Mouse (Mus musculus) v-Abl transformed pro-B cells (cell line): Measurements from ENCODE around the gene Uevld.
"Not testable (repeated sequence)": the region's sequence is repeated elsewhere in the genome, so short reads cannot be mapped to it uniquely, and the experiment has no call there.

Experiments used
- in situ Hi-C, 2 experiments: fragments of 400-800 bp; cut with MboI; formaldehyde crosslinking; loops; one replicate each; pipeline ENCODE4 v1.15.1; 2025; ENCODE audit not compliant: unreplicated experiment in 2 of 2

Gene Uevld

GRCm38 (mm10) chr7:46974648-46975047, 16.3 kb upstream of the Uevld start:
- in situ Hi-C loops = loop anchor here in 1 of 2 experiments (25.0 kb wide), 3 partner anchors 1038 to 1788 kb away; no protein-coding TSS in a partner anchor

DNA sequence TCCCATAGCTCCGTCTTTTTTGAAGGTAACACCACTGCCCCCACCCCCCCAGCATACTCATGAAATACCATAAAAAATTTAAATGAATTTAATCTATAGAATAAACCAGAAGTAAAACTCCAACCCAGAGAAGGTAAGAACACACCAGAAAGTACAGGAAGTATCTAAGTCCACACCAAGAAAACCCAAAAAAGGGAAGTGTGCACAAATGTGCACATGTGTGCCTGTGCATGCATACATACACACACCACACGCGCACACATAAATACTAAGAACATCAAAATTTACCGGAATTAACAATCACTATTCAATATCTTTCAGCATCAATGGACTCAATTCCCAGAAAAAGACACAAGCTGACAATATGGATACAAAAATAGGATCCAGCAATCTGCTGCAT, 11.6 kb upstream of the Uevld start:
- in situ Hi-C loops = loop anchor here (5.0 to 25.0 kb wide), 4 partner anchors 112 to 1792 kb away; no protein-coding TSS in a partner anchor

- in situ Hi-C loops = loop anchor here (5.0 to 25.0 kb wide), 6 partner anchors 53 to 1798 kb away; no protein-coding TSS in a partner anchor
Observed at GRCm38 (mm10) chr7:46964070-46964469, 5.7 kb upstream of the Uevld start.

GRCm38 (mm10) chr7:46962806-46963618, 4.7 kb upstream of the Uevld start:
- in situ Hi-C loops = loop anchor here (5.0 to 25.0 kb wide), 6 partner anchors 54 to 1799 kb away; no protein-coding TSS in a partner anchor

DNA sequence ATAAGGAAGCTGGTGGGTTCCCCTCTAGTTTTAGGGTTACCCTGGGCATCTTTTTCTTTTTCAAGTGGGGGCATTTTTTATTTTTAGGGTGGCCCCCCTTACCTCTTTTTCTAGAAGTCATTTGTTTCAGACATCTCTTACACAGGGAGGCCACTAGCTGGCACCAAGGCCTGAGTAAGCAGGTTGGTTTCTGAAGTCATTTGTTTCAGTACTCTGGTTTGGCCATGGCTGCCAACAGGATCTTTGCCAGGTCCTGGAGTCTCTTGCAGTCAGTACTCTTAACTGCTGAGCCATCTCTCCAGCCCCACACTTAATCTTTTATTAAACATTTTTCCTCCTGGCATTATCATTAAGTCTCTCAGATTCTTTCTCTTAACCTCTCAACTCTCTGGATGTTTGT, 3.8 kb upstream of the Uevld start:
- in situ Hi-C loops = loop anchor here (5.0 to 25.0 kb wide), 6 partner anchors 55 to 1800 kb away; no protein-coding TSS in a partner anchor

DNA sequence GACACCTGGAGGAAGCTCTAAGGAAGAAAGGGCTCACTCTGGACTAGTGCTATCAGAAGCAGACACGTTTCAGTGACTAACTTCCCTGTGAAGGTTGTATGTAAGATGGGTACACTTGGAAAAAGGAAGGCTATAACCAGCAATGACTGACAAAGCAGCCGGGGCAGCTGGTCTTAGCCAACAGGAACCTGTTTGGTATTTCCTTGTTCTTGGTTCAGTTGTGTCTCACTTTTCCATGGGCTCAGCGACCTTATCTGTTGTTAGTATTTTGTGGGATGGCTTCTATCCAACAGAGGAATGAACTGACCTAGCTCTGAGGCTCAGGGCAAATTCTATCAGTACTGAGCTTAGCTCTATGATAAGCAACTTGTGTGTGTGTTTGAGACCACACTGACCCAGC, 2.7 kb upstream of the Uevld start:
- in situ Hi-C loops = loop anchor here (5.0 to 25.0 kb wide), 6 partner anchors 56 to 1801 kb away; no protein-coding TSS in a partner anchor

DNA sequence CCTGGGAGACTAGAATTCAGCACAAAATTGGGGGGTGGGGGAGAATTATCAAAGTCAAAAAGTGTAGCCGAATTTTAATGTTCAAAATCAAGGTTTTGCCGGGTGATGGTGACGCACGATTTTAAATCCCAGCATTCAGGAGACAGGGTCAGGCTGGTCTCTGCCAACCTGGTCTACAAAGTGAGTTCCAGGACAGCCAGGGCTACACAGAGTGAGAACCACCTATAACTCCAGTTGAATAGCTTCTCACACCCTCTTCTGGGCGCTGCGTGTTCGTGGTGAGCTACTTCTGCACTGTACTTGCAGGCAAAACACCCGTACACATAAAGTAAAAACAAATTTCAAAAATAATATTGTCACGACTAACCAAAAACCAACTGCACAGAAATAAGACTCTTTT, 526 bp upstream of the Uevld start:
- in situ Hi-C loops = loop anchor here in 1 of 2 experiments (25.0 kb wide), 3 partner anchors 1053 to 1803 kb away; no protein-coding TSS in a partner anchor

DNA sequence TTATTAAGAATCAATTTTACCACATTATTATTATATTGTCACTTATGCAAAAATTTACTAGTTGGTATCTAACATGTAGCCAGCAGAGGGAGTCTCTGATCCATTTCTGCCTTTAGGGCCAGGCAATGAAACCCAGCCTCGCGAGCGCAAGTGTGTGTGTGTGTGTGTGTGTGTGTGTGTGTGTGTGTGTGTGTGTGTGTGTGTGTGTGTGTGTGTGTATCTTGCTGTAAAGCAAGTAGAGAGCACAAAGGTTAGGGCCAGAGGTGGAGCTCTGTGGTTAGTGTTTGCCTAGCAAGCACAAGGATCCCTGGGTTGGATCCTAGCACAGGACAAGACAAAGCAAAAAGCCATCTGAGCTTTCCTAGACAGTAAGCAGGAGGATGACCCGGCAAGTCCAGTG, 22.5 kb downstream of the Uevld start:
- in situ Hi-C loops = no loop called here

DNA sequence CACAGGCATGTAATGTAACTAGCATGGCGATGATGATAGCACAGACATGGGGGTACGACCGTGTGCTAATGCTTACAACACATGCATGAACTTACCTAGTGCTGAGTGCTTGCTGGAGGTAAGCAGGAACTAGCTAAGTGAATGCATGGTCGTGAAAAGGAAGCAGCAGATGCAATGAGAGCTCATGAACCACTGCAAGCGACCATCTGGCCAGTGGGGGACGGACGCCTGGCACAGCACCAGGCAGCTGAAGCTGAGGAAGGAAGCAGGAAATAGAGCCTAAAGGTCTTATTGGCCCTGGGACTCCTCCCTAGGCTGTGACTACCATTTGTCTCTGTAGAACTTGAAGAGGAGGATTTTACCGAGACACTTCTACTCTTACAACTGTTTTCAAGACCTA, 23.5 kb downstream of the Uevld start:
- in situ Hi-C loops = no loop called here

GRCm38 (mm10) chr7:46931370-46931769, 27.0 kb downstream of the Uevld start:
- in situ Hi-C loops = no loop called here

DNA sequence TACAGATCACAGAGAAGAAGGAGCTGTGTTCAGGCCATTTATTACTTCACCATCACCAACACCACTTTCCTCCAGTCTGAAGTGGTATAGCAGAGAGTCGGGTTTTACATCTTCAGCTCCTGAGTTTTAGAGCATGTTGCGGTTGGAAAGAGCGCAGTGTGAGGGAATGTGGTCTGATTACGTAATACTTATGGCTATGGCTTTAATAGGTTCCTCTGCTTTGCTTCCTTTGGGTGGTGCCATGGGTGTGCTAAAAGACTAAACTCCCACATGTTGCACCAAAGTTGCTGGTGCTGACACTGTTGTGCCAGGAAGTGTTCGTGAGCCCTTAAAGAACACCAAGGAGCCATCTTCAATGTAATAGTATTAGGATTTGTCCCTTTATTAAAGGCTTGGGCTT, 30.0 kb downstream of the Uevld start:
- in situ Hi-C loops = no loop called here

- in situ Hi-C loops = no loop called here
Observed at GRCm38 (mm10) chr7:46922075-46922474, 36.3 kb downstream of the Uevld start.

GRCm38 (mm10) chr7:46919551-46920176, 38.7 kb downstream of the Uevld start, which contains the start of gene Tsg101:
Gene Tsg101 (minus strand): TSS chr7:46919969.
- in situ Hi-C loops = loop anchor here in 1 of 2 experiments (10.0 kb wide), 1 partner anchor 115 kb away; no protein-coding TSS in a partner anchor

DNA sequence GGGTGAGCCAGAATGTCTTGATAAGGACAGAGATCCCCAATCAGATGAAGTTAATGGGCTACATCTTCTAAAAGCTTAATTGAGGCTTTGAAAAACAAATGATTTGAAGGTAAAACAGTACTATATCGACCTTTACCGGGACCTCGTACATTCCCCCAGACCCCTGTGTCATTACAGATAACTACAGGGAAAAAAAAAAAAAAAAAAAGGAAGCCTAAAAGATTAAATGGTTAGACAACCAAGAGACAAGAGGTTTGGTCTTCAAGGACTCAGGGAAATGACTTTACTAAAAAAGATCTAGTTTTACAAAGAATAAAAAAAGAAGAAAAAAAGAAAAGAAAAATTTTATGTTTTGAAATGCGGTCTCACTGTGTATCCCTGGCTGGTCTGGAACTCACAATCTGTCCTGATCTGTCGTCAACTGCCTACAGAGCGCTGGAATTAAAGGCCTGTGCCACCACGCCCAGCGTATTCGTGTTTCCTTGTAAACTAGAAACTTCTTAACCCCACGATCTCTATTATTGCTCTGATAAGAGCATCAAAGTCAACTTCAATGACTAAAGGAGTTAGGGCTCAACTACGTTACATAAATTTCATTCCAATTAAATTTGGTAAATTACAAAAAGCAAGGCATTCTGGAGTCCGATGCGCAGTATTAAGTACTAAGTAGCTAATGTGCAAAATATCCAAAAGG, 39.5 kb downstream of the Uevld start:
- in situ Hi-C loops = loop anchor here in 1 of 2 experiments (10.0 kb wide), 1 partner anchor 114 kb away; no protein-coding TSS in a partner anchor

GRCm38 (mm10) chr7:46916376-46916775, 42.0 kb downstream of the Uevld start:
- in situ Hi-C loops = loop anchor here in 1 of 2 experiments (10.0 kb wide), 1 partner anchor 112 kb away; no protein-coding TSS in a partner anchor

- in situ Hi-C loops = loop anchor here in 1 of 2 experiments (10.0 kb wide), 1 partner anchor 106 kb away; no protein-coding TSS in a partner anchor
Observed at GRCm38 (mm10) chr7:46911250-46911649, 47.1 kb downstream of the Uevld start.

GRCm38 (mm10) chr7:46899343-46899742, 59.0 kb downstream of the Uevld start:
- in situ Hi-C loops = no loop called here

DNA sequence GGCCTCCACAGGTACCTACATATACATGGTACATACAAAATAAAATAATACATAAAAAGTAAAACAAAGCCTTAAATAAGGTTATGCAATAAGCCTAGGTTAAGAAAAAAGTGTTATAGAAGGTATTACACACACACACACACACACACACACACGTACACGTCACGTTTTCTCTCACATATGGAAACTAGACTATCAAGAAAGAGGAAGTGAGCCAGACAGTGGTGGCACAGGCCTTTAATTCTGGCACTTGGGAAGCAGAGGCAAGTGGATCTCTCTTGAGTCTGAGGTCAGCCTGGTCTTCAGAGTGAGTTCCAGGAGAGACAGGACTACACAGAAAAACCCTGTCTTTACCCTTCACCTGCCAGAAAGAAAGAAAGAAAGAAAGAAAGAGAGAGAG, 62.8 kb downstream of the Uevld start:
- in situ Hi-C loops = no loop called here

GRCm38 (mm10) chr7:46883304-46883703, 75.0 kb downstream of the Uevld start:
- in situ Hi-C loops = no loop called here

GRCm38 (mm10) chr7:46881941-46882340, 76.4 kb downstream of the Uevld start:
- in situ Hi-C loops = not testable (repeated sequence)
